Mouse (Mus musculus): ENCODE results near the gene St6gal1.

St6gal1 gene

GRCm38 (mm10) chr16:23223871-23224469 is 570 bp upstream of the St6gal1 start:
- DNase-seq, result no peak

DNA sequence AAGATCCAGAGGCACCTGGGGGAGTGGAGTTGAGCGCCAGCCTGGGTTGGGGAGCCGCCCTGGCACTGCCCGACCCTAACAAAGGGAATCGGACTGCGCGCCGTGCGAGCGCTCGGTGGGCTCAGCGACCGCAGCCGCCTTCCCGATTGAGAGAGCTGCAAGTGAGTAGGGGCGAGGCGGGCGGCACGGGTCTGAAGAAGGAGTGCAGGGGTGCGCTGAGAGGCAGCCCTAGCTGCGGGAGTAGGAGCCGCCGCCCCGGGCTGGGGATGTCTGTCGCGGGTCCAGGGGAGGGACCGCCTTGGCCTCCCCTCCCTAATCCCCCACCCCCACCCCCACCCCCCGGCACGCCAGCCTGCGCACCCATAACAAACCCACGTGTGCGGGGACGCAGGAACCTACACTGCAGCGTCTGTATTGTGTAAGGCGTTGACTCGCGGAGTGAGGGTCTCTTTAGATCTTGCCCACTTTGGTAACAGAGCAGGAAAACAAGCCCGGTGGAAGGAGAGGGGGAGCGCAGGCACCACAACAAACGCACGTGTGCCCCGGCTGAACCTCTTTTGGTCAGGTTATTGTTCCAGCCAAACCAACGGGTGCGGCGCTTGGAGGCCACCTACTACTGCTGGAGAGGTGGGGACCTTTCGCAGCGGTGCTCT is 655 bp downstream of the St6gal1 start:
- DNase-seq, result peak; percentile 5

GRCm38 (mm10) chr16:23225821-23226600 is 1.5 kb downstream of the St6gal1 start:
- peak; percentile 11 for DNase-seq

- DNase-seq, result peak; percentile 38
Measured at GRCm38 (mm10) chr16:23226601-23227351, 2.2 kb downstream of the St6gal1 start.

DNA sequence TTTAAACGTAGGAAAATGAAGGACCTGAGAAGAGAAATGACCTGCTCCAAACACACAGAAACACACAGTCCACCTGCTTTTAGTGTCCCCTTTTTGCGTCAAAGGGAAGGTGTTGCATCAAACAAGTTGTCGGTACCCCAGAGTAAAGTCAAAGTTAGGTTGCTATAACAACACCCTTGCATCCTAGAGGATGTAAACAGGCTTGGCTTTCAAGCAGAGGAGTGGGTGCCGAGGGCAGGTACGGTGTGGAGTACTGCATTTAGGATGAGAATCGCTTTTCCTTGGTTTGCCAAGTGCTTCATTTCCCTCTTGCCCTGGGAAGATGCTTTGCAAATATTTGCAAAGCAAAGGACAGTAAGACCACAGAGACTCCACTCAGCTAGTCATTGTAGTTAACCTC is 3.3 kb downstream of the St6gal1 start:
- no peak for DNase-seq

DNA sequence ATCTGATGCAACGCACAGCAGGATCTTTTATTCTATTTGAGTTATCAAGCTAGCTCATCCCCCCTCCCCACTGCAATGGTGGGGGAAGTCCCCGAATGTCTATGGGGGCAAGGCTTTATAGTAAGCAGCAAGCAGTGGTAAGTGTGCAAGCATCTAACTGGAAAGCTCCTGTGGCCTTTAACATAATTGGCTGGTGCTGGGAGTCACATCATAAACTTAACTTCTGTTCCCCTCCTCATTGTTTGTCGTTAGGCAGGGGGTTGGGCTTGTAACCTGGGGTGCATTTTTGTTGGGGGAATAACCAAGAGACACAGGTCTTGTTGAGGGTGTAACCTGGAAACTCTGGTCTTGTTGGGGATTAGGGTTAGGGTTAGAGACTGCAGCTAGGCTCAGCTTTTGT is 3.9 kb downstream of the St6gal1 start:
- no peak for DNase-seq

- DNase-seq, result no peak
Measured at GRCm38 (mm10) chr16:23229945-23230344, 5.4 kb downstream of the St6gal1 start.

- DNase-seq, result no peak
Measured at GRCm38 (mm10) chr16:23231168-23231567, 6.6 kb downstream of the St6gal1 start.

GRCm38 (mm10) chr16:23232691-23233090 is 8.2 kb downstream of the St6gal1 start:
- DNase-seq, result no peak

DNA sequence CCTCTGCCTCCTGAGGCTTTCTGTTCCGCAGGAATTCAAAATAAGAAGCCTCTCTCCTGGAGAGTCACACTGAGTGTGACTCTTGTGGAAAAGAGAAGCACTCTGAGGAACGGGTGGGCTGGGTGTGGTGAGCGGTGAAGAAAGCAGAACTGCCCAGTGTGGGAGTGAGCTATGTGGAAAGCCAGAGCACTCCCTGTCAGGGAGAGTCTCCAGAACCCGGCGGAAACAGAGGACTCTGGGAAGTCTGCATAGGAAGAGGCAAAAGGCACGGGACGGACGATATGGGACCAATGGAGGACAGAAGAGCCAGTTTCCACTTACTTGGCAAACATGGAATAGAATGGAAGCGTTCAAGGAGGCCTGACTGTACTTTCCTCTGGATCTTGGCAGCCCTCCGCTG is 9.0 kb downstream of the St6gal1 start:
- DNase-seq, result no peak

DNA sequence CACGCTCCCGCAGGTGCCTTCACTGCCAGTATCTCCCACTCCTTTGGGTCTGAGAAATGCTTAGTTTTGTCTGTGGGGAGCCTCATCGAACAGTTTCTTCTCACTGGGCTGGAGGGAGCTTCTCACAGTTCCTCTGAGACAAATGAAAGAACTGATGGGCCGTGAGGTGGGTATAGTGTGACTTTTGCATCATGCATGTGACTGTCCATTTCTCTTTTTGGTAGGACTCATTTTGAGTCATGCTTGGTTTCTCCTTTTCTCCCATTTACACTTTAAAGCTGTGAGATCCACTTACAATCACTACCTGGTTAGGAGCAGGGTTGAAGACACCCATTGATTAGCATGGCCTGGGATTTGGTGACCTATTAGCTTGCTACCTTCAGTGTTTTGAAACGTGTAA is 10.0 kb downstream of the St6gal1 start:
- DNase-seq, result no peak

GRCm38 (mm10) chr16:23235173-23235694 is 10.7 kb downstream of the St6gal1 start:
- DNase-seq, result no peak

DNA sequence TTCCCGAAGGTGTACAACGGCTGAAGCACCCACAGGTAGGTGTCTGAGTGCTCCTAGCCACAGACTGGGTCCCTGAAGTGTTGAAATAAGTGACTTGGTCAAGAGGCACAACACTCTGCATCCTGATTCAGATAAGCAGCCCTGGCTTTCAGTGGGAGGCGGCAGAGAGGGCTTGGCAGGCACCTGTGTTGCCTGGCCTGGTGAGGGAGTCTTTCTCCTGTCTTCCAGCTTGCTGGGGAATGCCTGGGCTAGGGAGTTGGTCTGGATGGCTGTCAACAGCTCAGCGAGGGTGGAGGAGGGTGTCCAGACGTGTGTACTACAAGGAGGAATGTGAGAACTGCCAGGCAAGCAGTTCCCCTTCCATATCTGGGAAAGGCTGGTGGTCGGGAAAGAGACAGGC is 15.0 kb downstream of the St6gal1 start:
- no peak for DNase-seq

DNA sequence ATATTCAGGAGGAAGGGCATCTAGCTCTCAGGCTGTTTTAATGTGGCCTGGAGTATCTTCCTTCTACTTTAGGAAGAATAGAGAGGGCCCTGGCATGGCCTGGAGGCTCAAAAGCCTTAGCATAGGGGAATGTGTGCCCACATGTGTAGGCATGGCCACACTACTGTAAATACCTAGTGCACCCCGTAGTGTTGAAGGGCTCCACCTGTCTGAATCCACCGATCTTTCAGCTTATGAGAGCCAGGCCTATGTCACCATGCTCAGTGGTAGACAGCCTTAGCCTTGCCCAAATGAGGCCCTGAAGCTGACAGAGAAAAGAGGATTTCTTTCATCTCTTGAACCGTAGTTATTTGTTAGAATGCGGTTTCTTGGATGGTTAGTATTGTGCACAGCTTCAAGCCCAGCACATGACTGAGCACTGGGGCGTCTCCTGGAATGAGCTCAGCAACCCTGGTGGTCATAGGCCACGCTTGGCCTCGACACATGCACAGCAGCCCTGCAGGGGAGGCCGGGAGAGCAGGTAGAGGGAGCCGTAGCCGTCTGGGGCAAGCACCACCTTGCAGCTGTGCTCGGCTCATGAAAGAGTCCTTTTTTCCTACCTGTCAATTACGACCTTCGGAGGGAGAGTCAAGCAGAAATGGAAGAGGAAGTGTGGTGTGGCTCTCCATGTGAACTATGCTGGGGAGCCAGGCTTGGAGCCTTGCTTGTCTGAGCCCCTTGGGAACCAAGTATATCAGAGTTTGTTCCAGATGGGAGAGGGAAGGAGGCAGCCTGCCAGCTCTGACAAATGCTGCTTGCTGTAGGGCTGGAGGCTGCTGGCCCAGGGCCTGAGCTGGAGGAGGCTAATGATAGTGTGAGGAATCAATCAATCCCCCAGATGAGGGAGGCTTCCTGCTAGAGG is 15.8 kb downstream of the St6gal1 start:
- peak; percentile 36 for DNase-seq

DNA sequence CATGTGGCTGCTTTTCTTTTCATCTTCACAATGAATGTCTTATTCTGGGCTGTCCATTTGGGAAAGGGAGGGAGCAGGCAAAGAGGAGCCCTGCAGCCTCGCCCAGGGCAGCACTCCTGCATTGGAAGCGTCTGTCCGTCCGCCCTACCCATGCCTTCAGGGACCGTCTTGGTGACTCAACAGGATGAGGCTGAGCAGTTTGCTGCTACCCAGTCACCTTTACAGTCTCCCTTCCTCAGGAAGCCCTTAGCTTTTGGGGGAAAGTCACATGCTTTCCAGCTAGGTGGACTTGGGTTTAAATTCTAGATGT is 16.4 kb downstream of the St6gal1 start:
- no peak for DNase-seq

DNA sequence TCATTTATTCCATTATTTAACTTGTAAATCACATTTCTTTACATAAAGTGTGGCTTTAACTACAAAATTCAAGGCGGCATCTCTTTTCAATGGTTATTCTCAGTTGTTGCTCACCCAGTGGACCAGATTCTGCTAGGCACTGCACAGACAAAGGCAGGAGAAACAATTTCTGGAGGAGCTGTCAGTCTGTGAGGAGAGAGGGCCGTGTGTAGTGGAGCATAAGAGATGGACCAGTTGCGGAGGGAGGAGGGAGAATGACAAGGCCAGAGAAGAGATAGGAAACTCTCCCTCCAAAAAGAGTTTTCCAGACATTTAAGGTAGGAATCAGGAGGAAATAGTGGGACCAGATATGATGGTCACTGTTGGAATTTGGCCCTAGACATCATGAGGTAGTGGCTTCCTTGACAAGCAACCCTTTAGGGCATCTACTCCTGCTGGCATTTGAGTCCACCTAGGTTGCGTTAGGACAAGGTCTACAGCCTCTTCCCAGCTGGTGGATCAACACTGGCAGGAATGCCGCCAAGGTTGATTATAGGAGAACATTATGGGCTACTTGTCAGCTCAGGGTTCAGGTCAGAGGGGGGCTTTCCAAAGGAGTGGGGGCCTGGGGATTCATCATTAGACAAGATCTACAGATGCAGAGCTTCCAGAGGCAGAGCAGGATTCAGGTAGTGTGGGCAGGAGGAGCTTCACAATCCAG is 19.3 kb downstream of the St6gal1 start:
- DNase-seq, result no peak

- DNase-seq, result no peak
Measured at GRCm38 (mm10) chr16:23244486-23244885, 19.9 kb downstream of the St6gal1 start.

DNA sequence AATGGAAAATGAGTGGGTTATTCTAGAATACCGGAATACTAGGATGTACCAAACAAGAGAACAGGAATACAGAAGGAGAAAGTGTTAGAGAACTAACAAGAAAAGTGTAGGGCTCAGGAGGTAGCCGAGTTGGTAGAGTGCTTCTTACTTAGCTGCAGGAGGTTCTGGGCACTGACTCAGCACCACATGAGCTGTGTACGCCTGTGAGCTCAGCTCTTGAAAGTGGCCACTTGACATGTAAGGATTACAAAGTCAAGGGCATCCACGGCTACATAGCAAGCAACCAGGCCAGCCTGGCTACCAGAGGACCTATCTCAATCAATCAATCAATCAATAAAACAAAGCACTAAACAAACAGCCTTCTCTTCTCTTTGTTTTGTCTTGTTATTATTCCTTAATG is 24.7 kb downstream of the St6gal1 start:
- no peak for DNase-seq

- no peak for DNase-seq
Measured at GRCm38 (mm10) chr16:23249762-23250161, 25.2 kb downstream of the St6gal1 start.

GRCm38 (mm10) chr16:23250556-23251444 is 26.3 kb downstream of the St6gal1 start:
- no peak for DNase-seq

DNA sequence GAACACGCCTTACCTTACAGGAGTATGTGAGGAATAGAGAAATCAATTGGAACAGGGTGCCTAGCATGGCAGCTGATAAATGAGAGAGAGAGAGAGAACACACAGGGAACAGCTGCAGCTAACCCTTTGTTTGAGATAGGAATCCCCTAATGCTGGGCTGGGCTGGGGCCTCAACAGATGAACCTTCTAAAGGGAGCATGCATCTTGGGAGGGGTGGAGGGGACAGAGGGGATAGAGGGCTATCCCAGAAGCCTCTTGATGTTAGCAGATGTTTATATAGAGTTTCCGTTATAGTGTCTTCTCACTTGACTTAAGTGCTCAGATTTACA is 26.9 kb downstream of the St6gal1 start:
- DNase-seq, result no peak

All from cerebellum, adult 9-11 months (tissue).